Mouse (Mus musculus) CH12.LX (cell line): ENCODE measurements around the gene Strn. TPM values are rescaled to one million over a fixed set of nuclear protein-coding genes. Genes with fewer than 3 reads are reported as not detected.

ENCODE experiments used
- DNase-seq: peaks from one replicate; pipeline ENCODE4 v3.0.0-alpha.2; 2013; ENCODE audit errors: extremely low read depth
- H3K27ac ChIP-seq: 2 replicates; pipeline ENCODE4 v1.5.1; 2012; ENCODE audit warnings: low read depth, mild to moderate bottlenecking, control low read depth, moderate library complexity; ENCODE audit not compliant: insufficient read depth
- H3K27me3 ChIP-seq: replicated peaks from 2 replicates; pipeline ENCODE3; 2012; ENCODE audit warnings: inconsistent platforms
- H3K36me3 ChIP-seq, 2 experiments: replicated peaks in 1 of 2; 2 replicates each; pipeline versions ENCODE3 to v1.6.1; 2012; ENCODE audit warnings: inconsistent platforms in 1 of 2, low read length in 1 of 2, mild to moderate bottlenecking in 1 of 2, mixed read lengths in 1 of 2, moderate library complexity in 1 of 2; ENCODE audit not compliant: control insufficient read depth in 1 of 2, insufficient read depth in 1 of 2
- H3K4me1 ChIP-seq, 2 experiments: 2 replicates each; pipeline ENCODE4 v1.6.1; 2012; ENCODE audit warnings: inconsistent platforms in 1 of 2, moderate library complexity in 1 of 2; ENCODE audit not compliant: insufficient read depth in 2 of 2, control insufficient read depth in 1 of 2
- H3K4me2 ChIP-seq: 2 replicates; pipeline ENCODE4 v1.6.1; 2012; ENCODE audit warnings: low read depth, mild to moderate bottlenecking, control low read depth; ENCODE audit not compliant: poor library complexity, insufficient read depth, severe bottlenecking
- H3K4me3 ChIP-seq, 3 experiments: fragments of 150-350 bp in 1 of 3; sonication (generic) in 1 of 3; replicated peaks in 1 of 3; 2 replicates each; pipeline versions ENCODE3 to v1.5.1; 2011 to 2012; ENCODE audit warnings: low read depth in 2 of 3, low read length in 2 of 3, mild to moderate bottlenecking in 2 of 3, moderate library complexity in 2 of 3, control low read depth in 1 of 3, improper control_type of control experiment in 1 of 3, inconsistent platforms in 1 of 3, mixed read lengths in 1 of 3; ENCODE audit not compliant: poor library complexity in 1 of 3
- H3K79me2 ChIP-seq: replicated peaks from 2 replicates; pipeline ENCODE4 v1.6.1; 2012; ENCODE audit warnings: mild to moderate bottlenecking, moderate library complexity; ENCODE audit not compliant: control insufficient read depth, poor library complexity, insufficient read depth, severe bottlenecking; ENCODE audit errors: extremely low read depth
- H3K9ac ChIP-seq: 2 replicates; pipeline ENCODE4 v1.6.1; 2012; ENCODE audit warnings: low read depth, mild to moderate bottlenecking, control low read depth, moderate library complexity; ENCODE audit not compliant: insufficient read depth
- H3K9me3 ChIP-seq: replicated peaks from 2 replicates; pipeline ENCODE3; 2012; ENCODE audit warnings: low read length, inconsistent platforms, mixed read lengths
- BHLHE40 ChIP-seq: IDR thresholded peaks from 2 replicates; pipeline ENCODE4 v1.6.1; 2011; ENCODE audit warnings: mild to moderate bottlenecking, low read depth, low read length, improper control_type of control experiment
- CHD1 ChIP-seq: IDR thresholded peaks from 2 replicates; pipeline ENCODE4 v1.6.1; 2012; ENCODE audit warnings: low read depth, low read length, improper control_type of control experiment, inconsistent platforms
- CHD2 ChIP-seq: IDR thresholded peaks from 2 replicates; pipeline ENCODE4 v1.6.1; 2011; ENCODE audit warnings: low read length, improper control_type of control experiment
- CTCF ChIP-seq, 2 experiments: IDR thresholded peaks in 1 of 2; conservative IDR thresholded peaks in 1 of 2; 2 replicates each; pipeline ENCODE4 v1.5.1; 2011 to 2012; ENCODE audit warnings: low read depth in 2 of 2, low read length in 2 of 2, improper control_type of control experiment in 1 of 2, inconsistent platforms in 1 of 2, mild to moderate bottlenecking in 1 of 2, moderate library complexity in 1 of 2
- E2F4 ChIP-seq: IDR thresholded peaks from 2 replicates; pipeline ENCODE4 v1.6.1; 2011; ENCODE audit warnings: low read depth, low read length, improper control_type of control experiment; ENCODE audit not compliant: insufficient replicate concordance
- ELF1 ChIP-seq: IDR thresholded peaks from 2 replicates; pipeline ENCODE4 v1.6.1; 2014; ENCODE audit warnings: low read depth, mild to moderate bottlenecking, inconsistent platforms, low read length, improper control_type of control experiment
- EP300 ChIP-seq: IDR thresholded peaks from 2 replicates; pipeline ENCODE4 v1.6.1; 2011; ENCODE audit warnings: low read length, improper control_type of control experiment
- GABPA ChIP-seq: IDR thresholded peaks from 2 replicates; pipeline ENCODE4 v1.6.1; 2012; ENCODE audit warnings: low read depth, low read length, improper control_type of control experiment, inconsistent platforms; ENCODE audit not compliant: insufficient replicate concordance
- HCFC1 ChIP-seq: IDR thresholded peaks from 2 replicates; pipeline ENCODE4 v1.6.1; 2012; ENCODE audit warnings: low read depth, mild to moderate bottlenecking, inconsistent platforms, low read length, improper control_type of control experiment
- IRF4 ChIP-seq: IDR thresholded peaks from 2 replicates; pipeline ENCODE4 v1.6.1; 2014; ENCODE audit warnings: low read depth, mild to moderate bottlenecking, inconsistent platforms, low read length, improper control_type of control experiment
- JUN ChIP-seq: IDR thresholded peaks from 2 replicates; pipeline ENCODE4 v1.6.1; 2011; ENCODE audit warnings: low read depth, mild to moderate bottlenecking, low read length, improper control_type of control experiment, moderate library complexity; ENCODE audit not compliant: insufficient read depth
- JUND ChIP-seq: conservative IDR thresholded peaks from 2 replicates; pipeline ENCODE4 v1.6.1; 2011; ENCODE audit warnings: low read depth, low read length, improper control_type of control experiment
- MAFK ChIP-seq: IDR thresholded peaks from 2 replicates; pipeline ENCODE4 v1.6.1; 2011; ENCODE audit warnings: low read length, improper control_type of control experiment; ENCODE audit not compliant: insufficient replicate concordance
- MAX ChIP-seq: IDR thresholded peaks from 2 replicates; pipeline ENCODE4 v1.6.1; 2011; ENCODE audit warnings: low read length, improper control_type of control experiment
- MAZ ChIP-seq: IDR thresholded peaks from 2 replicates; pipeline ENCODE4 v1.6.1; 2012; ENCODE audit warnings: low read depth, mild to moderate bottlenecking, inconsistent platforms, low read length, improper control_type of control experiment, moderate library complexity
- NELFE ChIP-seq: IDR thresholded peaks from 2 replicates; pipeline ENCODE4 v1.6.1; 2011; ENCODE audit warnings: low read depth, low read length, improper control_type of control experiment
- NRF1 ChIP-seq: IDR thresholded peaks from 2 replicates; pipeline ENCODE4 v1.6.1; 2014; ENCODE audit warnings: low read depth, mild to moderate bottlenecking, inconsistent platforms, low read length, improper control_type of control experiment, moderate library complexity
- PAX5 ChIP-seq: IDR thresholded peaks from 2 replicates; pipeline ENCODE4 v1.6.1; 2012; ENCODE audit warnings: low read length, inconsistent platforms, mixed read lengths
- RAD21 ChIP-seq: IDR thresholded peaks from 2 replicates; pipeline ENCODE4 v1.6.1; 2011; ENCODE audit warnings: low read depth, mild to moderate bottlenecking, low read length, improper control_type of control experiment, moderate library complexity
- RCOR1 ChIP-seq: conservative IDR thresholded peaks from 2 replicates; pipeline ENCODE4 v1.6.1; 2012; ENCODE audit warnings: low read depth, mild to moderate bottlenecking, inconsistent platforms, low read length, improper control_type of control experiment
- SIN3A ChIP-seq: IDR thresholded peaks from 2 replicates; pipeline ENCODE4 v1.6.1; 2012; ENCODE audit warnings: low read length, improper control_type of control experiment, inconsistent platforms
- SMC3 ChIP-seq: IDR thresholded peaks from 2 replicates; pipeline ENCODE4 v1.6.1; 2011; ENCODE audit warnings: low read depth, low read length, improper control_type of control experiment
- TBP ChIP-seq: conservative IDR thresholded peaks from 2 replicates; pipeline ENCODE4 v1.6.1; 2011; ENCODE audit warnings: low read depth, low read length, improper control_type of control experiment
- TCF12 ChIP-seq: IDR thresholded peaks from 2 replicates; pipeline ENCODE4 v1.6.1; 2014; ENCODE audit warnings: low read depth, mild to moderate bottlenecking, inconsistent platforms, low read length, improper control_type of control experiment
- USF1 ChIP-seq: IDR thresholded peaks from 2 replicates; pipeline ENCODE4 v1.6.1; 2014; ENCODE audit warnings: low read depth, mild to moderate bottlenecking, inconsistent platforms, low read length, improper control_type of control experiment
- USF2 ChIP-seq: conservative IDR thresholded peaks from 2 replicates; pipeline ENCODE4 v1.6.1; 2011; ENCODE audit warnings: low read depth, low read length, improper control_type of control experiment
- ZC3H11A ChIP-seq: IDR thresholded peaks from 2 replicates; pipeline ENCODE4 v1.6.1; 2012; ENCODE audit warnings: low read depth, mild to moderate bottlenecking, inconsistent platforms, low read length, improper control_type of control experiment
- ZMIZ1 ChIP-seq: IDR thresholded peaks from 2 replicates; pipeline ENCODE4 v1.6.1; 2012; ENCODE audit warnings: low read depth, mild to moderate bottlenecking, inconsistent platforms, low read length, improper control_type of control experiment
- ZNF384 ChIP-seq: IDR thresholded peaks from 2 replicates; pipeline ENCODE4 v1.6.1; 2012; ENCODE audit warnings: low read depth, low read length, improper control_type of control experiment, inconsistent platforms
- dilution Hi-C: fragments of 300-500 bp; cut with MboI; formaldehyde crosslinking; loops from 2 replicates; pipeline ENCODE4 v1.14.3; 2020; ENCODE audit warnings: low sequenced_read_pairs; ENCODE audit not compliant: extremely low pct_unique_long_range_greater_than_20kb, extremely low pct_ligation_motif_present
- in situ Hi-C: fragments of 300-500 bp; cut with MboI; formaldehyde crosslinking; loops from 3 replicates; pipeline ENCODE4 v1.14.3; 2019; ENCODE audit warnings: low sequenced_read_pairs, low pct_ligation_motif_present, low pct_unique_long_range_greater_than_20kb, mixed read lengths
- polyA plus RNA-seq: library from polyadenylated mRNA; unstranded; fragments of >175 nt; gene quantifications from 2 replicates; pipeline ENCODE4 v1.2.1, GENCODE M21; 2012; ENCODE audit warnings: low read depth; ENCODE audit not compliant: insufficient read length
- total RNA-seq, 2 experiments: library from RNA; depleted of rRNA; stranded (reverse); fragments of 300-350 nt in 1 of 2; fragments of >200 nt in 1 of 2; gene quantifications; 2 replicates each; pipeline ENCODE4 v1.2.3; 2012 to 2014

Strn gene
- total and polyA plus RNA-seq, 3 experiments = 9.9 to 14.3 (median 12.3) TPM

DNA sequence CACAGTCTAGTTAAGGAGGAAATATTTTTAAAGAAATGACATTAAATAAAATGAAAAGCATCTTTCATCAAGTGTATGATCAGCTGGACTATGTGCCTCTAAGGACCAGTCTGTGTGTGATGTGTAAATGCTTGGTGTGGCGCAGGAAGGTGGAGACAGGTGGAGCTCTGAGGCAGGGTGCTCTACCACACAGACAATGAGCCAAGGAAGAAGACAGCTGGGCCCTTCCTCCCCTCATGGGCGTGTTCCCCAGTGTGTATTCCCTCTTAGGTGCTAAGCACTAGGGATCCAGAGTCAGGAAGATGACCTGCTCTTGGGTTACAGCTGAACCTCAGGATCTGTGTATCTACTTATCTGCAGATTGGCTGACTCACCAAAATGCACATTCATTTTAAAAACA is 122.5 kb downstream of the Strn start:
- in situ Hi-C loops = no loop called here
- dilution Hi-C loops = no loop called here
- no peak for TF ChIP-seq ZC3H11A
- no peak for TF ChIP-seq HCFC1
- no peak for TF ChIP-seq ZNF384
- no peak for TF ChIP-seq JUND
- TF ChIP-seq SIN3A = no peak
- TF ChIP-seq MAZ = no peak
- no peak for TF ChIP-seq TBP
- TF ChIP-seq MAFK = no peak
- TF ChIP-seq BHLHE40 = no peak
- TF ChIP-seq TCF12 = no peak
- no peak for TF ChIP-seq NELFE
- TF ChIP-seq ZMIZ1 = no peak
- no peak for TF ChIP-seq NRF1
- TF ChIP-seq PAX5 = no peak
- TF ChIP-seq RCOR1 = no peak
- TF ChIP-seq IRF4 = no peak
- TF ChIP-seq CTCF (conservative IDR thresholded peaks at IDR 0.05 in 1 of 2, IDR thresholded peaks at IDR 0.05 in 1 of 2; ENCODE audit: low read depth in 2 of 2, low read length in 2 of 2) = no peak
- no peak for TF ChIP-seq E2F4
- TF ChIP-seq JUN = no peak

GRCm38 (mm10) chr17:78611117-78611516 is 125.9 kb downstream of the Strn start:
- no peak for TF ChIP-seq MAZ
- no peak for TF ChIP-seq MAFK
- TF ChIP-seq USF2 = no peak
- TF ChIP-seq RAD21 = peak; percentile 41
- TF ChIP-seq USF1 = no peak
- no peak for TF ChIP-seq NRF1
- no peak for TF ChIP-seq CHD1
- no peak for TF ChIP-seq GABPA
- peak; percentile 27; the same call in 1 of the 2 replicates for TF ChIP-seq SMC3
- TF ChIP-seq CHD2 = no peak
- peak; percentile 15 to 70; a peak in 3 of 4 replicates for TF ChIP-seq CTCF (conservative IDR thresholded peaks at IDR 0.05 in 1 of 2, IDR thresholded peaks at IDR 0.05 in 1 of 2; ENCODE audit: low read depth in 2 of 2, low read length in 2 of 2)
- TF ChIP-seq ELF1 = no peak
- TF ChIP-seq RCOR1 = no peak
- TF ChIP-seq EP300 = no peak
- no peak for TF ChIP-seq MAX
- TF ChIP-seq HCFC1 = no peak
- no peak for TF ChIP-seq ZC3H11A
- Histone ChIP-seq H3K9me3 (no peaks in the 10 kb centered on the region), H3K4me1 (no peaks in the 10 kb centered on the region), H3K4me2 (no peak overlapping the region), H3K36me3 (no peaks in the 10 kb centered on the region), H3K27me3 (no peaks in the 10 kb centered on the region), H3K79me2 (no peaks in the 10 kb centered on the region), H3K27ac (no peak overlapping the region), H3K4me3 (no peak overlapping the region), H3K9ac (no peak overlapping the region)
- DNase-seq = peak; percentile 29
- dilution Hi-C loops (no loop called here), in situ Hi-C loops (no loop called here)

More for the DNA sequence above, 122.5 kb downstream of the Strn start:
- H3K4me1 ChIP-seq = no peaks in the 10 kb centered on the region; a peak in 1 of 4 replicates
- no peaks in the 10 kb centered on the region for H3K27me3 ChIP-seq
- H3K4me2 ChIP-seq = no peak overlapping the region
- no peaks in the 10 kb centered on the region for H3K79me2 ChIP-seq
- no peak overlapping the region for H3K4me3 ChIP-seq
- no peak overlapping the region for H3K27ac ChIP-seq
- H3K36me3 ChIP-seq = no peaks in the 10 kb centered on the region
- H3K9me3 ChIP-seq = no peaks in the 10 kb centered on the region
- H3K9ac ChIP-seq = no peak overlapping the region
- no peak for DNase-seq
